Mouse (Mus musculus): ENCODE measurements around the gene Hpse2. TPM values are rescaled to one million over a fixed set of nuclear protein-coding genes. Genes with fewer than 3 reads are reported as not detected.

Hpse2 gene
- polyA plus RNA-seq (2015; fragmentation: Nextera tagmentation; extraction: Ambion mirVana): 6.9 and 7.0 TPM in 2 replicates

DNA sequence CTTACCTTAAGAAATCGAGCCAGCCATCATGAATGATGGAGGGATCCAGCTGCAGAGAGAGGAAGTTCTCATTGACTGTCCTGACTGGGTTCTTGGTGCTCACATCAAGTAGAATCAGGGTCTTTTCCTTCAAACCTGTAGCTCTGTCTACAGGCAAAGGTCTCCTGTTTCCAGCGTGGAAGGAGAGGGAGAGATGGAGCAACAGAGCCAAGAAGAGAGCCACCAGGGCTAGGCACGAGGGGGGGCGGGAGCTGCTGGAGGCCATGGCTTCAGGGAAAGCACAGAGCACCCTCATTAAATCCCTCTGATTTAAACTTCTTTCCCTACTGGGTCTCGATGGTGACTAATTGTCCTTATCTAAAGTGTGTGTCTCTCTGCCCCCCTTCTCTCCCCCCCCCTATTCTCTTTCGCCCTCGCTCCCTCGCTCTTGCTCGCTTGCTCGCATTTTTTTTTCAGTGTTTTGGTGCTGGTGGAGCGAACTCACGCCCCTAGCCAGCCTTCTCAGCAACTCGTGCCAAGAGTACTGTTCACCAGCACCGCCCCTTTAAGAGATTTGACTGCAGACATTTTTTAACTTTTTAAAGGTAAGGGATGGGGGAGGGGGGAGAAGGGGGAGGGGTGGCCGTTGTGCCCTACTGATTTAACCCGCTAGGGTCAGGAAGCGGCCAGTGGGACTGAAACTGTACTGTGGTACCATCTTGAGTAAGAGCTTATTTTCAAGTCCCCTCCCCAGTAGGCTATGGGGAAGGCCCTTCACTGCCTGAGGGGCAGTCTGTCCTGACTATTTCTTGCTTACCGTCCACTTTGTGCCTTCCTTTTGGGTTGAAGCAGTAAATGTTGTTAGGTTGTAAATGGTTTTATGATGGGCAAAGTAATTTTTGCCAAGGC lies at the start of gene Hpse2:
Gene Hpse2, minus strand, starts transcription at position 339 of the 888 bp plus-strand sequence.

DNA sequence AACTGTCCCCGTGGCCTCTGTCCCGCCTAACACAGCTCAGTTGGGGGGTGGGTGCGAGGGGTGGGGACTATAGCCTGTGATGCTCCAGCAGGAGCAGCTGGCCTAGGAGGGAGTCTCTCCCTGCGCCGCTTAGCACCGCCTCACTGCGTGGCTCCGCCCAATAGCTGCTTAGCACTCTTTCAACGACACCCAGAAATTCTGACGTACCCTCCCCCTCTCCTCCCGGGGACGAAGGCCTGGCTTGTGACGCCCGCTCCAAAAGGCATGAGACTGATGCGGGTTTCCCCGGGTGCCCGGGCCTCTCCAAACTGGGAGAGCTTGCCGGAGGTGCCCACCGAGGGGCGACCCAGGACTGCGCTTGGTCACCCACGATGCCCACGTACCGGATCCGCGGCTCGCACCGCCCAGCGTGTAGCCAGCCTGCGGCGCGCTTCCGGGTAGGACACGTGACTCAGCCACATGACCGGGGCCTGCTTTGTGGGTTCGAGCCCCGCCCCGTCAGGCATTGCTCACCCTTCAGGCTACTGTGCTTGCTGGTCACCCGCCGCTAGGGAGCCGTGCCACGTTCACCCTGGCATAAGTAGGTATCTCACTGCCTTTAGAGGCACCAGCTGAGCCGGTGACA lies 608.5 kb downstream of the Hpse2 start, which contains the start of gene Hps1:
Gene Hps1, minus strand, starts transcription at position 448 of the 625 bp plus-strand sequence.

DNA sequence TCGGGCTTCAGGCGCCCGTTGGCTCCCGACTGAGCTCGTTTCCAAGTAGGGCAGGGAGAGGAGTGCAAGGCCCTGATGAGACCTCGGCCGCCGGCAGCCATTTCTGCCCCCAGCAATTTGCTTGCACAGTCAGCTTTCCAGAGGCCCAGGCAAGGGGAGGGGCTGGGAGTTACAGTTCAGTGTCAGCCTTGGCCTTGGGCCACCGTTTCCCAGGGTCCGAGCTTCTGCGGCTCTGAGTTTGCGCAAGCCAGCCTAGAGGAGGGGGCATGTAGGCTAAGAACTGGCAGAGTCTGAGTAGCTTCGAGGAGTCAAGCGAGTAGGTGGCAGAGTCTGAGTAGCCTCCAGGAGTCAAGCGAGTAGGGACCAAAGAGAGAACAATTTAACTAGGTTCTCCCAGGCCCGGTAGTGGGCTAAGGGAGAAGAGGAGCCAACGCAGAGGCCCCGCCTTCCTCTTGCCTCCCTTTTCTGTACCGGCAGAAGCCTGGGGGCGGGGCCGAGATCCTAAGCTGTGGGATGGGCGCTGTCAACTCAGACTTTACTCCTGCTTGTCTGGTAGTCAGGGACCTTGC lies 635.7 kb downstream of the Hpse2 start, which contains the start of gene Pyroxd2:
Gene Pyroxd2, minus strand, starts transcription at position 413 of the 569 bp plus-strand sequence.

Other genes starting within 250 kb of the Hpse2 start
- 0.50 and 0.70 TPM in 2 replicates for gene Cnnm1, start 52.1 kb upstream of the Hpse2 start, polyA plus RNA-seq (2015; fragmentation: Nextera tagmentation; extraction: Ambion mirVana)
- gene Got1, start 136.2 kb upstream of the Hpse2 start, polyA plus RNA-seq (2015; fragmentation: Nextera tagmentation; extraction: Ambion mirVana): 37.5 and 40.2 TPM in 2 replicates
- gene Nkx2-3, start 224.0 kb upstream of the Hpse2 start, polyA plus RNA-seq (2015; fragmentation: Nextera tagmentation; extraction: Ambion mirVana): 0.27 and 0.28 TPM in 2 replicates